Mouse (Mus musculus) hindbrain, embryonic 15.5 days (tissue): ENCODE data around the gene Zbed3. TPM values are rescaled to one million over a fixed set of nuclear protein-coding genes. Genes with fewer than 3 reads are reported as not detected.

Source experiments
- polyA plus RNA-seq: library from polyadenylated mRNA; unstranded; fragments of >200 nt; fragmentation: Nextera tagmentation; extraction: Ambion mirVana; gene quantifications from 2 replicates; pipeline ENCODE4 v1.2.1, GENCODE M21; 2015

Zbed3 gene
- polyA plus RNA-seq, 1 experiment from 2014 or later: 39.3 TPM

Other genes starting within 250 kb of the Zbed3 start
- 7.0 and 8.5 TPM in 2 replicates for gene Pde8b, start 73.3 kb upstream of the Zbed3 start, polyA plus RNA-seq
- gene Aggf1, start 51.7 kb downstream of the Zbed3 start, polyA plus RNA-seq: 36.4 and 38.3 TPM in 2 replicates
- gene Crhbp, start 121.3 kb downstream of the Zbed3 start, polyA plus RNA-seq: 8.7 and 8.8 TPM in 2 replicates
- gene S100z, start 155.1 kb downstream of the Zbed3 start, polyA plus RNA-seq: not detected in 2 replicates
- gene F2rl1, start 201.6 kb downstream of the Zbed3 start, polyA plus RNA-seq: not detected in 2 replicates